Mouse (Mus musculus) embryo, embryonic 10 days (tissue): ENCODE measurements around the gene C87436.

Source experiments
- DNase-seq: peaks from one replicate; pipeline ENCODE4 v3.0.0-alpha.2; 2015; ENCODE audit warnings: low spot score

C87436 gene

GRCm38 (mm10) chr6:86438272-86439118 is at the start of gene C87436:
TSS of gene C87436 (plus strand) at chr6:86438374.
- peak; percentile 96 for DNase-seq

GRCm38 (mm10) chr6:86388461-86388860 is 49.7 kb upstream of the C87436 start:
- no peak for DNase-seq

- DNase-seq: no peak
Measured at GRCm38 (mm10) chr6:86391326-86391725, 46.8 kb upstream of the C87436 start.

GRCm38 (mm10) chr6:86393187-86393586 is 45.0 kb upstream of the C87436 start:
- DNase-seq: no peak

- no peak for DNase-seq
Measured at GRCm38 (mm10) chr6:86394078-86394720, 44.0 kb upstream of the C87436 start.

GRCm38 (mm10) chr6:86395021-86395420 is 43.2 kb upstream of the C87436 start:
- no peak for DNase-seq

- DNase-seq: no peak
Measured at GRCm38 (mm10) chr6:86395969-86396368, 42.2 kb upstream of the C87436 start.

- peak; percentile 97 for DNase-seq
Measured at GRCm38 (mm10) chr6:86396581-86397256, 41.5 kb upstream of the C87436 start, which contains the start of gene Pcyox1. TSS of gene Pcyox1 (minus strand) at chr6:86397154.

- no peak for DNase-seq
Measured at GRCm38 (mm10) chr6:86397257-86397980, 40.8 kb upstream of the C87436 start.

GRCm38 (mm10) chr6:86398986-86399385 is 39.2 kb upstream of the C87436 start:
- no peak for DNase-seq

GRCm38 (mm10) chr6:86399995-86400394 is 38.2 kb upstream of the C87436 start:
- DNase-seq: no peak

GRCm38 (mm10) chr6:86400972-86401371 is 37.2 kb upstream of the C87436 start:
- peak; percentile 87 for DNase-seq

- DNase-seq: peak; percentile 39
Measured at GRCm38 (mm10) chr6:86402681-86403607, 35.2 kb upstream of the C87436 start.

GRCm38 (mm10) chr6:86403728-86404099 is 34.5 kb upstream of the C87436 start:
- DNase-seq: peak; percentile 86

- peak; percentile 99 for DNase-seq
Measured at GRCm38 (mm10) chr6:86404100-86404861, 33.9 kb upstream of the C87436 start, which contains the start of gene Tia1. TSS of gene Tia1 (plus strand) at chr6:86404219.

GRCm38 (mm10) chr6:86404996-86405395 is 33.2 kb upstream of the C87436 start:
- peak; percentile 28 for DNase-seq

- no peak for DNase-seq
Measured at GRCm38 (mm10) chr6:86406306-86406705, 31.9 kb upstream of the C87436 start.

- no peak for DNase-seq
Measured at GRCm38 (mm10) chr6:86418711-86419110, 19.5 kb upstream of the C87436 start.

GRCm38 (mm10) chr6:86419239-86419638 is 18.9 kb upstream of the C87436 start:
- no peak for DNase-seq

- DNase-seq: peak; percentile 31
Measured at GRCm38 (mm10) chr6:86420491-86420890, 17.7 kb upstream of the C87436 start.
